Mouse (Mus musculus) megakaryocyte, embryonic 14.5 days (primary cell): Measurements from ENCODE around the gene Cox17.

Experiments used
- FLI1 ChIP-seq: IDR thresholded peaks from 2 replicates; pipeline ENCODE4 v1.6.1; 2012; ENCODE audit warnings: low read length, inconsistent platforms, mixed read lengths
- GATA1 ChIP-seq: IDR thresholded peaks from 3 replicates; pipeline ENCODE4 v1.6.1; 2012; ENCODE audit warnings: mixed read lengths, low read length, inconsistent platforms, borderline replicate concordance

GRCm38 (mm10) chr16:38306571-38307220 is 40.1 kb upstream of the Cox17 start:
- TF ChIP-seq GATA1, result no peak
- no peak for TF ChIP-seq FLI1
